Mouse (Mus musculus) cerebellum, adult 2 months (tissue): ENCODE data around the gene Pi4k2b.

Source experiments
- CTCF ChIP-seq: fragments of 200-500 bp; IDR thresholded peaks from 2 replicates; pipeline ENCODE4 v1.5.1; 2011; ENCODE audit warnings: low read depth, mild to moderate bottlenecking, control low read depth, low read length, moderate library complexity, borderline replicate concordance; ENCODE audit not compliant: insufficient read depth
- POLR2A ChIP-seq: fragments of 200-500 bp; IDR thresholded peaks from 2 replicates; pipeline ENCODE4 v1.6.1; 2011; ENCODE audit warnings: low read length, control low read depth, borderline replicate concordance; ENCODE audit not compliant: insufficient read depth

DNA sequence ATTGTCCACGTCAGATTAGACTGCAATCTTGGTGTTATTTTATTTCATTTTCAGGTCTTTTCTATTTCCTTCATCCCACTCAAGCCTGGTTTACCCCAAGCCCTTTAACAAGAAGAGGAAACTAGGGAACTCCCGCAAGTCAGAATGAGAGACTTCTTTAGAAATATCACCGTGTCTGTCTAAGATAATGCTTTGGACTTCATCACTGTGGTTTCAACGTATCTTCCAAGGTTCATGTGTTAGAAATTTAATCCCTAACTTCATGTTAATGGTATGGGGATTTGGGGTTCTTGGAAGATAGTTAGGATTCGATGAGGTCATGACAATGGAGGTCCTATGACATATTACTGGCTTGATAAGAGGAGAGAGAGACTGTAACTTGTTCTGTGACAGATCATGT, 13.6 kb upstream of the Pi4k2b start:
- no peak for TF ChIP-seq POLR2A
- no peak for TF ChIP-seq CTCF
